Mouse (Mus musculus) ES-Bruce4 (cell line): Measurements from ENCODE around the gene Abhd15. TPM values are rescaled to one million over a fixed set of nuclear protein-coding genes. Genes with fewer than 3 reads are reported as not detected.
A peak's percentile ranks its signal among the peaks of the same experiment; 100 is the strongest.

Experiments used
- H3K27ac ChIP-seq: 2 replicates; pipeline ENCODE4 v1.5.1; 2012; ENCODE audit warnings: low read length, inconsistent platforms; ENCODE audit not compliant: insufficient read depth
- H3K27me3 ChIP-seq: 2 replicates; pipeline ENCODE4 v1.6.1; 2012; ENCODE audit warnings: mild to moderate bottlenecking, low read length, inconsistent platforms; ENCODE audit not compliant: control insufficient read depth, poor library complexity, insufficient read depth, severe bottlenecking
- H3K36me3 ChIP-seq: 2 replicates; pipeline ENCODE4 v1.6.1; 2012; ENCODE audit warnings: inconsistent platforms, mild to moderate bottlenecking, low read length, moderate library complexity; ENCODE audit not compliant: control insufficient read depth, poor library complexity, insufficient read depth, severe bottlenecking
- H3K4me1 ChIP-seq: one replicate; pipeline ENCODE4 v1.8.1; 2011; ENCODE audit warnings: low read length; ENCODE audit not compliant: control insufficient read depth, insufficient read depth
- H3K4me3 ChIP-seq: 2 replicates; pipeline ENCODE4 v1.5.1; 2011; ENCODE audit warnings: low read depth, mild to moderate bottlenecking, low read length
- H3K9ac ChIP-seq: 2 replicates; pipeline ENCODE4 v1.6.1; 2012; ENCODE audit warnings: low read depth, mild to moderate bottlenecking, inconsistent platforms; ENCODE audit not compliant: poor library complexity, severe bottlenecking
- H3K9me3 ChIP-seq: replicated peaks from 2 replicates; pipeline ENCODE4 v1.6.1; 2012; ENCODE audit warnings: mild to moderate bottlenecking, low read length, inconsistent platforms; ENCODE audit not compliant: control insufficient read depth, poor library complexity, insufficient read depth, severe bottlenecking
- CTCF ChIP-seq: IDR thresholded peaks from one replicate; pipeline ENCODE4 v1.8.1; 2011; ENCODE audit warnings: low read depth, low read length
- EP300 ChIP-seq: IDR thresholded peaks from 2 replicates; pipeline ENCODE4 v1.6.1; 2011; ENCODE audit warnings: low read depth, low read length; ENCODE audit not compliant: insufficient read depth
- POLR2A ChIP-seq: IDR thresholded peaks from one replicate; pipeline ENCODE4 v1.8.1; 2011; ENCODE audit warnings: low read length; ENCODE audit not compliant: insufficient read depth
- polyA plus RNA-seq: library from polyadenylated mRNA; stranded (reverse); fragments of >200 nt; gene quantifications from 2 replicates; pipeline ENCODE4 v1.2.4, GENCODE M21; 2011; ENCODE audit warnings: low read depth; ENCODE audit not compliant: missing spikeins, insufficient read depth, insufficient read length

Gene Abhd15
- polyA plus RNA-seq, 1 experiment: not detected

DNA sequence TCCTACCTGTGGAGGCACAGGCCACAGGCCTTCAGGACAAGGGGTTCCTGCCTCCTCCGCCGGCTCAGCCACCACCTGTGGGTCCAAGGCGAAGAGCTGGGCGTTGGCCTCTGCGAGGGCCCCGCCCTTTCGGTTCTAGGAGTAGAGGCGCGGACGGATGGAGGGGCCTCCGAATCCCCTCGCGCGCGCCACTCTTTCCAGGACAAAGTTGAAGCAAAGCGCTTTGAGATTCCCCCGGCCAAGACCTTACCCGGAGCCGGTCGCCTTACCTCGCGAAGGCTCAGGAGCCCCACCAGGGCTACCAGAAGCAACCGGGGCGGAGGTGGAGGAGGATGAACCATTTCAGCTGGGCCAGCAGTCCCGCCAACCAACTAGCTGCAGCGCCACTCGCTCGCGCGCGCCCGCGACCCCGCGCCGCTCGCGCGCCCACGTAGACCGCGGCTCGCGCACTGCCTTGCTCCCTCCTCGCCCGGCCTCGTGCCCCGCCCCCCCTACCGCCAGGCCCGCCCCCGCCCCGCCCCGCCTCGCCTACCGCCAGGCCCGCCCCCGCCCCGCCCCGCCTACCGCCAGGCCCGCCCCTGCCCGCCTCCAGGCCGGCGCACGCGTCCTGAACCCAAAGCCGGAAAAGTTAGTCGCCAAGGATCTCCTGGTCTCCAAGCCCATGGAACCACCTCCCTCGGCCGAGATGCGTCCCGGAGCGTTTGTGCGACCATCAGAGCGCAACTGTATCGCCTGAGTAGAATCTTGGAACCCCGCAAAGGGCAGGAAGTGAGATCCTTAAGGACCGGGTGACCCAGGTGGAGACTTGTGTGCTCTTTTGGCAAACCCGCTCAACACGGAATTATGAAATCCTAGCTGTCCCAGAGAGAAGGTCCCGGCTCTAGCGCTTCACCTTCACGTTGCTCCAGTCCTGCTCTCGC, 1.8 kb upstream of the Abhd15 start:
- no peaks in the 10 kb centered on the region for H3K36me3 ChIP-seq
- TF ChIP-seq EP300 (no peak; the same call in 1 of the 2 replicates), POLR2A (peak; percentile 69)
- peaks cover 2% of the 10 kb centered on the region for H3K4me1 ChIP-seq
- peak overlapping the region; percentile 88 for H3K4me3 ChIP-seq
- H3K27ac ChIP-seq: no peak overlapping the region
- no peaks in the 10 kb centered on the region for H3K9me3 ChIP-seq
- peak overlapping the region; percentile 78 for H3K9ac ChIP-seq
- H3K27me3 ChIP-seq: peaks cover 3% of the 10 kb centered on the region; the same call in 1 of the 2 replicates

DNA sequence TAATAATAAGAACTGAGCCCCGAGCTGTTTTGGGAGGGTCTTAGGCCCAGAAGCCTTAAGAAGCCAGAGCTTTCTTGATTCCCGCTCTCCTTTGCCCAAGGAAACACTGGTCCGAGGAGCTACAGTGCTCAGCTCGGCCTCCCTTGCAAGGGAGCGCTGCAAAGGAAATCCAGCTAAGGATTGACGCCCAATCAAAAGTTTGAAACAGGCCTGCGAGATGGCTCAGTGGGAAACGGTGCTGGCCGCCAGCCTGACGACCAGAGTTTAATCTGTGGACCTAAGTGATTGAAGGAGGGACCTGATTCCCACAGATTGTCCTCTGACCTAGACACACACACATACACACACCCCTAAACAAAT, 1.1 kb upstream of the Abhd15 start:
- Histone ChIP-seq H3K4me3 (peak overlapping the region; percentile 88), H3K36me3 (no peaks in the 10 kb centered on the region), H3K27ac (no peak overlapping the region), H3K9ac (peak overlapping the region; percentile 78), H3K4me1 (peaks cover 2% of the 10 kb centered on the region), H3K27me3 (peaks cover 3% of the 10 kb centered on the region; the same call in 1 of the 2 replicates), H3K9me3 (no peaks in the 10 kb centered on the region)
- no peak for TF ChIP-seq EP300
- TF ChIP-seq CTCF: no peak
- no peak for TF ChIP-seq POLR2A

DNA sequence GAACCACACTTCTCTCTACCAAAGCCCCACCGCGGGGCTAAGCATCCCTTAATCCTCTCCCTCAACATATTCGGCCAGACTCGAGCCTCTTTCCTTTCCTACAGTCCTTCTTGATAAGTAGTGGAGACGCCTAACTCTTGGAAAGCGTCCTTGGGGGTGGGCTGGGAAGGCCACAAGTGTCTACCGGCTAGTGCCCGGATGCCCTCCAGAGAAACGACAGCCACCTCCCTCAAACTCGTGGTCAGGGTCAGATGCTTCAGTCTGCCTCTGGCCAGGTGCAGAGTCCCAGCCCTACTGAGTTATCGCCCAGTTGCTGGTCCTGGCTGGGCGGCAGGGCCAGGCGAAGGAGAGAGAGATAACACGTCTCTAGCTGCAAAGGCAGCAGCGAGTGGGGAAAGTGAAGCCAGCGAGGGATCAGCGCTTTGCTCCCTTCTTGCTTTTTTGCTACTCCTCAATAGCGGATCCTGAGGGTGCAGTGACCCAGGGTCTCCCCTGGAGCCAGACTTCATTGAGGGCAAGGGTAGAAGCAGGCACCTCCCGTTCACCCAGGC, 565 bp upstream of the Abhd15 start:
- TF ChIP-seq EP300 (no peak), POLR2A (no peak), CTCF (no peak)
- Histone ChIP-seq H3K27me3 (peaks cover 3% of the 10 kb centered on the region; the same call in 1 of the 2 replicates), H3K4me3 (peak overlapping the region; percentile 18), H3K9ac (peak overlapping the region; percentile 59), H3K27ac (no peak overlapping the region), H3K36me3 (no peaks in the 10 kb centered on the region), H3K9me3 (no peaks in the 10 kb centered on the region), H3K4me1 (peaks cover 2% of the 10 kb centered on the region)

DNA sequence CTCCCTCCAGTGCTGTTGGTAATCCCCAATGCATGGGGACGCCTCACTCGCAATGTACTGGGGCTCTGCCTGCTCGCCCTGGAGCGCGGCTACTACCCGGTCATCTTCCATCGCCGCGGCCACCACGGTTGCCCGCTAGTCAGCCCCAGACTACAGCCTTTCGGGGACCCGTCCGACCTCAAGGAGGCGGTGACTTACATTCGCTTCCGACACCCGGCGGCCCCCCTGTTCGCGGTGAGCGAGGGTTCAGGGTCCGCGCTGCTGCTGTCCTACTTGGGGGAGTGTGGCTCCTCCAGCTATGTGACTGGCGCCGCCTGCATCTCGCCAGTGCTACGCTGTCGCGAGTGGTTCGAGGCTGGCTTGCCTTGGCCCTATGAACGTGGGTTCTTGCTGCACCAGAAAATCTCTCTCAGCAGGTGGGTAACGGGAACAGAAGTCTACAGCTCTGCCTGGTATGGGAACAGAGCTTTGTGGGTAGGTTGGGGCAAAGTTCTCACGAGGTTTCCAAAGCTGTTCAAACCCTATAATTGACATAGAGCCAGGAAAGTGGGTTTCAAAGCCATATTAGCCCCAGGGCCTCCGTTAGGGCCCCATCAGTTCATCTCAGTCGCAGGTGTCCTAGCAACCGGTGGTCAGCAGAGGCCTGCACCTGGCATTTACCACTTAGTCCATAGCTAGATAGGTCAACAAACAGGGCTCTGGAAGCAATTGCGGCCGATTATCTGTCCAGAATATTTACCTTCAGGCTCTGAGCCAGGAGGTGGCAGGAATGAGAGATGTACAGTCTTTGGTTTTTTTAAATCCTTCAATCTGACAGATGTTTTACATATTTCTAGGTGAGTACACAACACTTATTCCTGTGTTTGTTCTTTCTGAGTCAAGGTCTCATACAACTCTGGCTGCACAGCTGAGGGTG, 974 bp downstream of the Abhd15 start, which contains the start of gene Trp53i13:
TSS of gene Trp53i13 (minus strand) at position 344 of the 916 bp plus-strand sequence.
- Histone ChIP-seq H3K9me3 (no peaks in the 10 kb centered on the region), H3K9ac (peak within 1 kb of the TSS; percentile 59), H3K4me1 (peaks cover 2% of the 10 kb centered on the region), H3K4me3 (peak within 1 kb of the TSS; percentile 63), H3K36me3 (no peaks in the 10 kb centered on the region), H3K27ac (no peak within 1 kb of the TSS), H3K27me3 (peaks cover 3% of the 10 kb centered on the region; the same call in 1 of the 2 replicates)
- no peak for TF ChIP-seq CTCF
- no peak for TF ChIP-seq POLR2A
- TF ChIP-seq EP300: no peak

DNA sequence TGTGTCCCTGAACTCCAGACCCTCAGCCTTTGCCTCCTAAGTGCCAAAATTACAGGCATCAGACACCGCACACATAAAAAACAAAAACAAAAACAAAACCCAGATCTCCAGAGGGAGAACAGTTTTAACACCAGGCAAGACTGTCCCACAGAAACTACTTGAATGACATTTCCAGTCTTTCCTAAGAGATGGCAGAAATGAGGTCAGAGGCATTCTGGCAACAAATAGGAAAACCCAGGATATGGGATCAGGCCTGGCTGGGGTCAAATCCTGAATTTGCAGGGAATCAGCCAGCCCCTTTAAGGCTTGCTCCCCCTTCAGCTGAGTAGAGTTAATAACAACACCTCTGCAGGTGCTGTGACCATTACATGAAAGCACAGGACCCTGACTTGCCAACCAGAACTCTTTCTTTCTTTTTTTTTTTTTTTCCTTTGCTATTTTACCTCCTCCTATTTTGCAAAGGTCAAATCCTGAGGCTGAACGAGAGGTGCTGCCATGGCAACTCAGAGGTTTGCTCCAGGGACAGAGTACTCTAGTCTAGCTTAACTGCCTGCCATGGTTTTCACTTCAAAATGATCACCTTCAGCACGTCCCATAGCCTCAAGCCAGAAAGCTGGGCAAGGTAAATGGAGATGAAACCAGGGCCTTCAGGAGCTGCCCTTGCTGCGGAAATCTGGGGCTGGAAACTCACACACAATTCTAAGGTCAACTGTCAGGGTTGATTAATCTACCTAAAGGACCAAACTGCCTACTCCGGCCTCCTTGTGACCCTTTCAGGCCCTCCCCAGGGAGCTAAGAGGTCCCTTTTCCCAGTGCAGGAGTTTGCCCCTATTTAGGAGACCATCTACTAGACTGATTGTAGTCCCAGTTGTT, 1.9 kb downstream of the Abhd15 start:
- no peak for TF ChIP-seq POLR2A
- no peak for TF ChIP-seq CTCF
- no peak for TF ChIP-seq EP300
- H3K27ac ChIP-seq: no peak overlapping the region
- no peak overlapping the region for H3K9ac ChIP-seq
- H3K9me3 ChIP-seq: no peaks in the 10 kb centered on the region
- H3K36me3 ChIP-seq: no peaks in the 10 kb centered on the region
- peaks cover 2% of the 10 kb centered on the region for H3K4me1 ChIP-seq
- H3K27me3 ChIP-seq: peaks cover 3% of the 10 kb centered on the region; the same call in 1 of the 2 replicates
- no peak overlapping the region for H3K4me3 ChIP-seq
